Mouse (Mus musculus) embryonic facial prominence, embryonic 12.5 days (tissue): ENCODE measurements at regions not wholly inside any gene's neighbourhood (a gene's known extent, or its start where the extent isn't known, plus 50 kb on each side); places are given as distances from the start of the nearest gene placed in this dataset.

Experiments used
- ATAC-seq: fragments of 200-750 bp; cut with Nextera tagmentation; 2 replicates; pipeline ENCODE4 v1.8.0; 2017; ENCODE audit not compliant: insufficient number of reproducible peaks, insufficient read depth, low FRiP score, low TSS enrichment
- H3K27ac ChIP-seq: fragments of 300-500 bp; sonication (generic); 2 replicates; pipeline ENCODE4 v1.5.1; 2016; ENCODE audit warnings: mild to moderate bottlenecking
- H3K27me3 ChIP-seq: fragments of 300-500 bp; sonication (generic); 2 replicates; pipeline ENCODE4 v1.6.1; 2016; ENCODE audit warnings: mild to moderate bottlenecking, moderate library complexity
- H3K36me3 ChIP-seq: fragments of 300-500 bp; sonication (generic); 2 replicates; pipeline ENCODE4 v1.6.1; 2016; ENCODE audit warnings: mild to moderate bottlenecking
- H3K4me1 ChIP-seq: fragments of 300-500 bp; sonication (generic); 2 replicates; pipeline ENCODE4 v1.6.1; 2016
- H3K4me2 ChIP-seq: fragments of 300-500 bp; sonication (generic); replicated peaks from 2 replicates; pipeline ENCODE4 v1.6.1; 2016; ENCODE audit warnings: mild to moderate bottlenecking, moderate library complexity
- H3K4me3 ChIP-seq: fragments of 300-500 bp; sonication (generic); 2 replicates; pipeline ENCODE4 v1.5.1; 2016; ENCODE audit warnings: mild to moderate bottlenecking
- H3K9ac ChIP-seq: fragments of 300-500 bp; sonication (generic); 2 replicates; pipeline ENCODE4 v1.6.1; 2016; ENCODE audit warnings: mild to moderate bottlenecking, moderate library complexity
- H3K9me3 ChIP-seq: fragments of 300-500 bp; sonication (generic); 2 replicates; pipeline ENCODE4 v1.6.1; 2016; ENCODE audit warnings: mild to moderate bottlenecking, moderate library complexity
- WGBS: fragments of 180-500 bp; shearing (Covaris S2); methylation state at CpG from one replicate; pipeline ENCODE4 v1.1.7; 2016; 5-methylcytosine and 5-hydroxymethylcytosine counted together

- whole genome bisulfite sequencing: 85% methylated on average over 6 of the region's 6 CpGs
- Histone ChIP-seq H3K27me3 (no peaks in the 10 kb centered on the region), H3K9me3 (no peaks in the 10 kb centered on the region), H3K27ac (no peak overlapping the region), H3K36me3 (no peaks in the 10 kb centered on the region), H3K9ac (no peak overlapping the region), H3K4me1 (no peaks in the 10 kb centered on the region), H3K4me2 (no peak overlapping the region), H3K4me3 (no peak overlapping the region)
- no peak for ATAC-seq
Measured at GRCm38 (mm10) chr4:153885836-153886235, 71.2 kb upstream of the A430005L14Rik start.

GRCm38 (mm10) chr4:153890130-153890529, 66.9 kb upstream of the A430005L14Rik start:
- ATAC-seq: no peak
- Histone ChIP-seq H3K9me3 (no peaks in the 10 kb centered on the region), H3K27ac (no peak overlapping the region), H3K4me2 (no peak overlapping the region), H3K4me1 (no peaks in the 10 kb centered on the region), H3K36me3 (no peaks in the 10 kb centered on the region), H3K4me3 (no peak overlapping the region), H3K9ac (no peak overlapping the region), H3K27me3 (0 out of 2 replicates have a peak, but pooled peaks cover 6% of the 10 kb centered on the region)
- WGBS: 83% methylated on average over 9 of the region's 9 CpGs

- H3K27ac ChIP-seq: no peak overlapping the region
- no peak overlapping the region for H3K4me2 ChIP-seq
- H3K9ac ChIP-seq: no peak overlapping the region
- no peaks in the 10 kb centered on the region for H3K36me3 ChIP-seq
- H3K27me3 ChIP-seq: no peaks in the 10 kb centered on the region
- H3K4me3 ChIP-seq: no peak overlapping the region
- no peak for ATAC-seq
- no peaks in the 10 kb centered on the region for H3K4me1 ChIP-seq
- H3K9me3 ChIP-seq: 0 out of 2 replicates have a peak, but pooled peaks cover 2% of the 10 kb centered on the region
- 77% methylated on average over 7 of the region's 7 CpGs for WGBS
Measured at GRCm38 (mm10) chr4:153899721-153900120, 57.3 kb upstream of the A430005L14Rik start.

- H3K4me3 ChIP-seq: no peak overlapping the region
- H3K4me1 ChIP-seq: no peaks in the 10 kb centered on the region
- H3K27ac ChIP-seq: no peak overlapping the region
- H3K36me3 ChIP-seq: no peaks in the 10 kb centered on the region
- H3K27me3 ChIP-seq: no peaks in the 10 kb centered on the region
- no peak for ATAC-seq
- H3K9me3 ChIP-seq: 0 out of 2 replicates have a peak, but pooled peaks cover 2% of the 10 kb centered on the region
- WGBS: 75% methylated on average over 9 of the region's 9 CpGs
- H3K9ac ChIP-seq: no peak overlapping the region
- H3K4me2 ChIP-seq: no peak overlapping the region
Measured at GRCm38 (mm10) chr4:153905076-153905475, 52.0 kb upstream of the A430005L14Rik start.

- Histone ChIP-seq H3K27me3 (no peaks in the 10 kb centered on the region), H3K27ac (no peak overlapping the region), H3K9ac (no peak overlapping the region), H3K4me3 (no peak overlapping the region), H3K4me2 (no peak overlapping the region), H3K4me1 (no peaks in the 10 kb centered on the region), H3K36me3 (no peaks in the 10 kb centered on the region), H3K9me3 (0 out of 2 replicates have a peak, but pooled peaks cover 2% of the 10 kb centered on the region)
- WGBS: 36% methylated on average over 7 of the region's 7 CpGs
- no peak for ATAC-seq
Measured at GRCm38 (mm10) chr4:153905511-153905910, 51.5 kb upstream of the A430005L14Rik start.
